Mouse (Mus musculus) heart, embryonic 11.5 days (tissue): ENCODE measurements at regions not wholly inside any gene's neighbourhood (a gene's known extent, or its start where the extent isn't known, plus 50 kb on each side); places are given as distances from the start of the nearest gene placed in this dataset.

Experiments
- ATAC-seq: fragments of 200-750 bp; cut with Nextera tagmentation; replicated peaks from 2 replicates; pipeline ENCODE4 v1.8.0; 2017; ENCODE audit warnings: moderate library complexity; ENCODE audit not compliant: insufficient number of reproducible peaks, low FRiP score, low TSS enrichment
- H3K27ac ChIP-seq: fragments of 300-500 bp; sonication (generic); 2 replicates; pipeline ENCODE4 v1.5.1; 2014; ENCODE audit warnings: mild to moderate bottlenecking, low read depth, low read length
- H3K27me3 ChIP-seq: fragments of 300-500 bp; sonication (generic); 2 replicates; pipeline ENCODE4 v1.6.1; 2014; ENCODE audit warnings: mild to moderate bottlenecking, low read length, mixed read lengths; ENCODE audit not compliant: control insufficient read depth, insufficient read depth
- H3K36me3 ChIP-seq: fragments of 300-500 bp; sonication (generic); 2 replicates; pipeline ENCODE4 v1.6.1; 2014; ENCODE audit warnings: mild to moderate bottlenecking, low read length, moderate library complexity, mixed read lengths; ENCODE audit not compliant: control insufficient read depth, insufficient read depth
- H3K4me1 ChIP-seq: fragments of 300-500 bp; sonication (generic); 2 replicates; pipeline ENCODE4 v1.6.1; 2014; ENCODE audit warnings: low read length; ENCODE audit not compliant: control insufficient read depth, insufficient read depth
- H3K4me2 ChIP-seq: fragments of 300-500 bp; sonication (generic); 2 replicates; pipeline ENCODE4 v1.6.1; 2014; ENCODE audit warnings: mild to moderate bottlenecking, moderate library complexity
- H3K4me3 ChIP-seq: fragments of 300-500 bp; sonication (generic); 2 replicates; pipeline ENCODE4 v1.5.1; 2014; ENCODE audit warnings: low read depth, low read length
- H3K9ac ChIP-seq: fragments of 300-500 bp; sonication (generic); 2 replicates; pipeline ENCODE4 v1.6.1; 2014; ENCODE audit warnings: mild to moderate bottlenecking, low read depth, low read length, moderate library complexity
- H3K9me3 ChIP-seq: fragments of 300-500 bp; sonication (generic); replicated peaks from 2 replicates; pipeline ENCODE4 v1.6.1; 2016; ENCODE audit warnings: low read length; ENCODE audit not compliant: control insufficient read depth
- WGBS: fragments of 180-500 bp; shearing (Covaris S2); extraction: QIAGEN DNeasy Blood & Tissue Kit; methylation state at CpG from one replicate; pipeline ENCODE4 v1.1.7; 2014; ENCODE audit not compliant: insufficient replicate concordance; 5-methylcytosine and 5-hydroxymethylcytosine counted together

DNA sequence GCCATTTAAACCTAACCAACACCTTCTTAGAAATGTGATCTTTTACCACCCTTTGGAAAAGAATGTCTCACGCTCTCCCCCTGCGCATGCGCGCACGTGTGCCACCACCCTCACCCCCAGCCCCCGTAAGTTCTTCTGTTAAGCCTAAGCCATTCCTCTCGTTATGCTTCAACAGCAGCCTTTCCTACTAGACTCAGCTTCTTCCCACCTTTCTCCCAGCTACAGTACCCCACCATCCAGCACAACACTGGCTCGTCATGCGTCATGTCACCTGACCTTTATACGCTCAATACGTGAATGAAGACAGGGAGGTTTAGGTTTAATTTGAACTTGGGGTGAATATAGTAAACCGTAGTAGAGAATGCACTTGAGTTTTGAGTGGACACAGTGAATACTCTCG is 55.8 kb upstream of the Mpp6 start:
- no peaks in the 10 kb centered on the region for H3K9me3 ChIP-seq
- no peak overlapping the region for H3K4me2 ChIP-seq
- H3K9ac ChIP-seq = no peak overlapping the region
- no peak overlapping the region for H3K27ac ChIP-seq
- ATAC-seq = no peak
- H3K4me3 ChIP-seq = no peak overlapping the region
- H3K36me3 ChIP-seq = no peaks in the 10 kb centered on the region
- no peaks in the 10 kb centered on the region for H3K4me1 ChIP-seq
- WGBS = 86% methylated on average over 13 of the region's 13 CpGs
- no peaks in the 10 kb centered on the region for H3K27me3 ChIP-seq

DNA sequence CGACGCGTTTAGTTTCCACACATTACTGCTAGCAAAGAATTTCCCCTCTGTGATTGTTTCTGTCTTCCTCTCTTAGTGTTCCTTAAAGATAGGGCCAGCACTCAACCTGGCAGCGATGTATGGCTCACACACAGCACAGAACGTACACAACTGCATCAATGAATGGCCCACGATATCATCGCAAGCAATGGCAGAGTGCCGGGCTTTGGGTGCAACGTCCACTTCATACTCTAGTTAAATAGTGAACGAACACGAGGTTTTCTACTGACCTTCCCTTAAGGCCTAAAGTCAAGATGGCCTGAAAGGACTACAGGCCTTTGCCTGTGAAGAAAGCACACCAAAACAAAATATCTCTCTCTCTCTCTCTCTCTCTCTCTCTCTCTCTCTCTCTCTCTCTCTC is 51.4 kb upstream of the Mpp6 start:
- Histone ChIP-seq H3K27me3 (no peaks in the 10 kb centered on the region), H3K9ac (no peak overlapping the region), H3K27ac (no peak overlapping the region), H3K4me3 (no peak overlapping the region), H3K4me1 (no peaks in the 10 kb centered on the region), H3K4me2 (no peak overlapping the region), H3K9me3 (no peaks in the 10 kb centered on the region), H3K36me3 (no peaks in the 10 kb centered on the region)
- WGBS = 84% methylated on average over 11 of the region's 11 CpGs
- no peak for ATAC-seq

DNA sequence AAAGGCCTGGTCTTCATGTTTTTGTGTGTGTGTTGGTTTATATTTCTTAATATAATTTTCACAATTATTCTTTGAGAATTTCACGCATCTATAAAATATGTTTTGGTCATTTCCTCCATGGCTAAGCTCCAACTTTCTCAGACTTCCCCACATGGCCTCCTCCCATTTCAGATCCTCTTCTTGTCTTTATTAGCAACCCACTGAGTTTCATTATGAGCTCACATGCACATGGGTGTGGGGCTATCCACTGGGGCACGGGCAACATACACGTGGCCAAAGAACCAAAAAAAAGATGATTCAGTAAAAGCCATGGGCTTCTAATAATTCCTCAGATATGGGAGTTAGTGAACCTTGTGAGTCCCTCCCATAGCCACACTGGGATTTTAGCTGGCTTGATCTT is 50.1 kb upstream of the Mpp6 start:
- Histone ChIP-seq H3K4me3 (no peak overlapping the region), H3K9ac (no peak overlapping the region), H3K27ac (no peak overlapping the region), H3K36me3 (no peaks in the 10 kb centered on the region), H3K4me2 (no peak overlapping the region), H3K9me3 (no peaks in the 10 kb centered on the region), H3K27me3 (no peaks in the 10 kb centered on the region), H3K4me1 (no peaks in the 10 kb centered on the region)
- no peak for ATAC-seq
- WGBS = 92% methylated on average over 3 of the region's 3 CpGs
